Mouse (Mus musculus) bone marrow macrophage, adult 2 months (primary cell): ENCODE data around the gene P4hb.

Experiments
- CTCF ChIP-seq: IDR thresholded peaks from 2 replicates; pipeline ENCODE4 v1.5.1; 2012; ENCODE audit warnings: low read depth, mild to moderate bottlenecking, low read length, moderate library complexity
- POLR2A ChIP-seq: IDR thresholded peaks from 2 replicates; pipeline ENCODE4 v1.6.1; 2012; ENCODE audit warnings: mild to moderate bottlenecking, low read depth, low read length, borderline replicate concordance

DNA sequence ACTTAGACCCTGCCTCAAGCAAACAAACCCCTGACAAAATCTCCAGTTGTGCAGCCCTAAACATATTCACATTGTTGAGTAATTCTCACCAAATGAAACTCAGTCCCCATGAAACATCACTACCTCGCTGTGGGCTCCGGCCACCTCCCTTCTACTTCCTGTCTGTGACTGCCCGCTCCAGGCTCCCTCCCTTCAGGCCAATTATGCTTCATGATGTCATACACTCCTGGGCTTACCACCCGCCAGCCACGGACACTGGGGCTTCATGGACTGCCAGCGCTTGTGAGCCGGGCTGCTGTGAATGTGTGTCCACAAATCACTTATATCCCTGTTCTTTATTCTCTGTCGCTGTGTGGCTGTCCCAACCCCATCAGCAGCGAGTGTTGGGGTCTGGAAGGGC lies 53.3 kb downstream of the P4hb start:
- TF ChIP-seq CTCF (no peak), POLR2A (no peak)
